Mouse (Mus musculus) T-cell, adult 2 months (primary cell): ENCODE results near the gene Olfr90.

Experiments used
- DNase-seq: peaks from one replicate; pipeline ENCODE4 v3.0.0; 2022; ENCODE audit warnings: low spot score

The Olfr90 gene

DNA sequence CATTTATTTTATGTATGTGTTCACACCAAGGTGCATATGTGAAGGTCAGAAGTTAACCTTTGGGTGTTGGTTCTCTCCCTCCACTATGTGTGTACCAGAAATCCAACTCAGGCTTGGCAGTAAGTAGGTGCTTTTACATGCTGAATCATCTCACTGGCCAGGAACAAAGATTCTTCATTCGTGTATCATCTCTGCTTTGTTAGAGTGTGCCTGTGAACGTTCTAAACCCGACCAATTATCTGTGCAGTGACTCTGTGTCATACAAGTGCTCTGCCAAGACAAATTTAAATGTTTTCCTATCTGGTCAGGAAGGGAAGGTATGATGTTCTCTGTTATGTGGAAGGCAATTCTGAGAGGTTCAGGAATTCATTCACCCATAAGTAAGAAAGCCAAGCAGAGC is 26.9 kb downstream of the Olfr90 start:
- DNase-seq, result no peak

DNA sequence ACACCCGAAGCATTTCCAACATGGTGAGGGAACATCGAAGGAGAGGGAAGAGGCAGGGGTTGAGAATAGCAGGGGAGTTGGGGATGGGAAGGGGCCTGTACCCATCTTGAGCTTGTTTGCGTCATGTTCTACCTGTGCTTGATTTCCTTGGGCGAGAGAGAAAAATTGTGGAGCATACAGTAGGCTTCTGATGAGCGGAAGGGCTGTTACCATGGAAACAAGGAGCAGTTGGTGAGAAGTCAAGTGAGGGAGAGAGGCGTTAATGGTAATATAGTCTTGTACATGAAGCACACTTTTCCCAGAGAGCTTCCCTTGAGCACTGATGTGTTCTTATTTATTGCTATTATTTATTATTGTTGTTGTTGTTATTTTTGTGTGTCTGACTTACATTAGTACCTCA is 31.3 kb downstream of the Olfr90 start:
- DNase-seq, result no peak

DNA sequence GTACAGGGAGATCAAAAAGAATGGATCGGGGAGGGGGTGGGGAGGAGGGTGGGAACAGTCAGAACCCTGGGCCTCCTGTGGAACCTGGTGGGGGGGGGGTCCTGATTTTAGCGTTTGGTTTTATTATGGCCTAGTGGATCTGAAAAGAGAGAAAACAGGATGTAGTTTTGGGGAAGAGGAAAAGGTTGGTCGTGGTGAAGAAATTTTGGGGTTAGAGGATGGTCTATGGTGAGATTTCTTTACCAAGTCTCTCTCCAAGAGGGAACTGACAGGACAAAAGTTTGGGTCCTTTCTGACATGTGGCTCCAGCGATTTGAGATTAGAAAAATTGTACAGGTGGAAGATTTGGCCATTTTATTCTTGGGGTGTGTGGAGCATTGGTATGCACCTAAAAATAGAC is 36.6 kb downstream of the Olfr90 start:
- no peak for DNase-seq

DNA sequence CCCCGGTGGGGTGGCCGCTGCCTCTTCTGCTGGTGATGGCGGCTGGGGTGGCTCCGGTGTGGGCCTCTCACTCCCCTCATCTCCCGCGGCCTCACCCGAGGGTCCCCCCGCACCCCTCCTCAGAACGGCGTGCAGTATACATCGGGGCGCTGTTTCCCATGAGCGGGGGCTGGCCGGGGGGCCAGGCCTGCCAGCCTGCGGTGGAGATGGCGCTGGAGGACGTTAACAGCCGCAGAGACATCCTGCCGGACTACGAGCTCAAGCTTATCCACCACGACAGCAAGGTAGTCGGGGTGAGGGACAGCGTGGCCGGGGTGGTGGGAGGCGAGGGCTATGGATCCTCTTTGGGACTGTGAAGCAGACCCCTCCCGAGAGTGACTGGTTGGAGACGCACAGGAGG is 37.4 kb downstream of the Olfr90 start:
- DNase-seq, result no peak

DNA sequence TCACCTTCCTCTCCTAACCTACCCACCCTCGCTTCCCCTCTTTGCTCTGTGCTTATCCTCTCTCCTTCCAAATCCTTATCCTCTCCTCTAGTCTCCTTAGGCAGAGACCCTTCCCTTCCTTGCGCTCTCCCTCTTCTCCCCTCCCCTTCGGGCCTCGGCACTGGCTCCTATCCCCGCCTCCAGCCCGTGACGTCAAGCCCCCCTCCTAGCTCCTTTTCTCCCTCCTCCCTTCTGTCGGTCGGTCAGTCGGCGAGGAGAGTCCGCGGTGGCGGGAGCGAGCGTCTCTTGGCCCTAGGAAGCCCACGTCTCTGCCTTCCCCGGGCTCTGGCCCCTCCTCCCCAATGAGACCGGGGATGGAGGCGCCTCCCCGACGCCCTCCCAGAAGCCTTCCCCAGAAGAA is 37.9 kb downstream of the Olfr90 start:
- DNase-seq, result peak; percentile 14

DNA sequence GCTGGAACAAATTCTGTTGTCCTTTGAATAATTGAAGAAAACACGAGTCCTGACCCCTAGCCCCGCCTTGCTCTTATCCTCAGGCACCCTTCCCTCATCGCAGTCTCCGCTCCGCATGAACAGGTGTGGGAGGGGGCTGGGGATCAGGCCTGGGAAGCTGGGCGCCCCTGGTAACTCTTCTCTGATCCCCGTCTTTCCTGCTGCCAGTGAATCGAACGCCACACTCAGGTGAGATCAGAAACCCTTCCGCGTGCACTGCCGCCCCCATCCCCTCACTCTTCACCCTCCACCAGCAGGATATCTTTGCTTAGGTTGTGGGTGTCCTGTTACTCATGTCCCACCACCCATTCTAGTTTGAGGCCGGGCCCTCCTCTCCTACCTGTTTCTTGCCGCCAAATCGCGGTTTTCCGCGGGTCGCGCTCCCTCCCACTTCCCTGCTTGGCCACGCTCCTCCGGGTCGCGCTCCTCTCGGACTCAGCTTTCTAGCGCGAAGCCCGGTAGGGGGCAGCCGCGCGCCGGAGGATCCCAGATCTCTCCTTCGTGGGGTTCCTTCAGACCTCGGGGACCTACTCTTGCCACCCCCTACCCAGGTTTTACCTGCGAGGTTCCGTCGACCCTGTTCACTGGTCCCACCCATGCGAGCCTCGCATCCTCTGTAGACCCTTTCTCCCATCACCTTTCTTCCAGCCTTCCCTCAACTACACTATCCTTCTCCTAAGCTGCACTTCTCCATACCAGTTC is 38.6 kb downstream of the Olfr90 start:
- DNase-seq, result peak; percentile 48

DNA sequence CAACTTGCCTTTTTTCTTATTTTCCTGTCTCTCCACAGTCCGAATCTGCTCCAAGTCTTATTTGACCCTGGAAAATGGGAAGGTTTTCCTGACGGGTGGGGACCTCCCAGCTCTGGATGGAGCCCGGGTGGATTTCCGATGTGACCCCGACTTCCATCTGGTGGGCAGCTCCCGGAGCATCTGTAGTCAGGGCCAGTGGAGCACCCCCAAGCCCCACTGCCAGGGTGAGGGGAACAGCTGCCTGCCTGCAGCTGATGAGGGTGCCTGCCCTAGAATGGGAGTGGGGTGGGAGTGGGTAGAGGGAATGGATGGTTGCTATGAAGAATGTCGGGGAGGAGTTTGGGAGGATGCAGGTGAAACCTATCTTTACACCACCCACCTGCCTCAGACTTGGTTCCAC is 39.9 kb downstream of the Olfr90 start:
- DNase-seq, result no peak

DNA sequence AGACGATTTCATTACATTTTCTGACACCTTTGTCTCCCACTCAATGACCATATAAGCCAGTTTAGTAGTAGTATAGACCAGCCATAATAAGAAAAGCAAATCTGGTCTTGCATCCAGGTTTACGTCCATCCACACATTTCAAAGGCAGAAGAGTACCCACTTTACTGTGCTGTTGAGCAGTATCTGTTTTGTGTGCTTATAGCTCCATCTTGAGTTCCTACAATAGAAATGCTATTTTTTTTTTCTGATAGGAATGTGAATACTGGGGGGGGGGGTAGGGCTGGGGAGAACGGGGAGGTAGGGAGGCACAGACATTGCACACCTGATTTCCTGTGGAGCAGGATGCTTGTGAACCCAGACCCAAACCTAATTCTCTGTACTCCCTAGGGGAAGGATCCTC is 40.3 kb downstream of the Olfr90 start:
- no peak for DNase-seq

DNA sequence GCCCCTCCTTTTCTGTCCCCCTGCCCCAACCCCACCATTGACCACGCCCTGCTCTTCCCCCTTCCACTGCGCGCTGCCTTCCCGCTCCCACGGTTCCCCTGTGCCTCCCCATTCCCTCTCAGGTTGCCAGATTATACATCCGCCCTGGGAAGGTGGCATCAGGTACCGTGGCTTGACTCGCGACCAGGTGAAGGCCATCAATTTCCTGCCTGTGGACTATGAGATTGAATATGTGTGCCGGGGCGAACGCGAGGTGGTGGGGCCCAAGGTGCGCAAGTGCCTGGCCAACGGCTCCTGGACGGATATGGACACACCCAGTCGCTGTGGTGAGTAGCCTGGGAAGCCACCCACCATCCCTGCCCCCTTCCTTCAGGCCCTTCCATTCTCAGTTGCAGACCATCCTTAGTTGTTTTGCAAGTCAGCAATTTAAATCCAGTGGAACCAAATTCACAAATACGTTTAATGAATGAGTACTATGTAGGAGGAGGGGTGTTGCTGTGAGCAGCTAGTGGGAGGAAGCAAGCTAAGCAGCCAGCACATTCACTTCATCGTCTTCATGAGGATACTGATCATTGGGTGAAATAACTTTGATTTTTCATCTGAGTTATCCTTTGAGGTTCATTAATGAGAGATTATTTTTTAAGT is 40.8 kb downstream of the Olfr90 start:
- DNase-seq, result no peak

DNA sequence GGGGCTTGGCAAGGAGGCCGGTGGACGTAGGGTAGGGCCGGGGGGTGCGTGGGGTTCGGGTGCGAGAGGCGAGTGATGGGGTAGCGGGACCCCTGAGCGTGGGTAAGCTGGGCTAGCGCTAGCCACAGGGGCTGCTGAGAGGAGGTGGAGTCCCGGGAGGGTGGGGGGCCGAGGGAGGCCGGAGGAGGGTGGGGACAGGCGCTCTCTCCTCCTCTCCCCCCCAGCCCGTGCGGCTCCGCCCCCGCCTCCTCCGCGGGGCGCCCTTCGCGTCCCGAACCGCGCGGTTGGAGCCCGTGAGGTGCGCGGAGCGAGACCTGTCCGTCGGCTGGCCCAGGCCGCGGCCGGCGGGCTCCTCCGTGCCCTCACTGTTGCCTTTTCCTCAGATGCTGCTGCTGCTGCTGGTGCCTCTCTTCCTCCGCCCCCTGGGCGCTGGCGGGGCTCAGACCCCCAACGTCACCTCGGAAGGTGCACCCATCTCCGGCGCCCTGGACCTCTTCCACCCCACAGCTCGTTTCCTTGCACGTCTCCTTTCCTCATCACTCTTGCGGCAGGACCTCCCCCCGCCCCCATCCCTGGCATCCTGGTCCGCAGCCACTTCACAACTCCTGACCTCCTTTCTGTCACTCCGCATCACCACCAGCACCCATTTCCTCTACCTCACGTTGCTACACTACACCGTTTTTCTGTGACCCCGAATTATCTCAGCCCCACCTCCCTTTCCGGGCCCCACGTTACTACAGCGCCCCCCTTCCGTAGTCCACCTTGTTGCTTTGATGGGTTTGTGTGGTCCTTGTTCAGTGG is 41.8 kb downstream of the Olfr90 start:
- peak; percentile 60 for DNase-seq

DNA sequence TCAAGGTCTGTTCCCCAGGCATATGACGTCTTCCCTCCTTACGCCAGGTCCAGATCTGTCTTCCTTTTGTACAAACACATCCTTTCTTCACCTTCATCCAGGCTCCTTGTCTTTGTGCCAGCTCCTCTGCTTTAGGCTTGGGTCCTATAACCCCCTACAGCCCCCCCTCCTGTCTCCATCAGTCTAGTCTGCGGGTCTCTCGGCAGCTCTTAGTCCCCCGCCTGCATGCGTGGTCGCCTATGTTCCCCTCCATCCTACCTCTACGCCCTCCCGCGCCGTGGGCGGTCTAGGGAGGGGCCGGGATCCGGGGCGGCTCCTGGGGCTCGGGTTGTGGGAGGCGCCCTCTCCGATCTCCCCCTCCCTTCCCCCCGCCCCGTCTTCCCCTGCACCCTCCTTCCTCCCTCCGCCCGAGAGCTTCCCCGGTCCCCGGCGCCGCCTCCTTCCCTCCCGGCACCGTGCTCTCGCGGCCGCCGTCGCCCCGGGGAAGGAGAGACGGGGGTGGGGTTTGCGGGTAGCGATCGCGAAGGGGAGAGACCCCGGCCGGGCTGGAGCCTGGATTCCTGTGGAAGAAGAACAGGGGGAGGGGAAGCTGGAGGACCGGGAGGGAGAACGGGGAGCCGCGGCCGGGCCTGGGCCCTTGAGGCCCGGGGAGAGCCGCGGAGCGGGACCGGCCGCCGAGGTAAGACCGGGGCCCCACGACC is 42.5 kb downstream of the Olfr90 start, which contains the start of gene Gabbr1:
Gene Gabbr1 (plus strand): TSS at position 356 of the 701 bp plus-strand sequence.
- peak; percentile 65 for DNase-seq

DNA sequence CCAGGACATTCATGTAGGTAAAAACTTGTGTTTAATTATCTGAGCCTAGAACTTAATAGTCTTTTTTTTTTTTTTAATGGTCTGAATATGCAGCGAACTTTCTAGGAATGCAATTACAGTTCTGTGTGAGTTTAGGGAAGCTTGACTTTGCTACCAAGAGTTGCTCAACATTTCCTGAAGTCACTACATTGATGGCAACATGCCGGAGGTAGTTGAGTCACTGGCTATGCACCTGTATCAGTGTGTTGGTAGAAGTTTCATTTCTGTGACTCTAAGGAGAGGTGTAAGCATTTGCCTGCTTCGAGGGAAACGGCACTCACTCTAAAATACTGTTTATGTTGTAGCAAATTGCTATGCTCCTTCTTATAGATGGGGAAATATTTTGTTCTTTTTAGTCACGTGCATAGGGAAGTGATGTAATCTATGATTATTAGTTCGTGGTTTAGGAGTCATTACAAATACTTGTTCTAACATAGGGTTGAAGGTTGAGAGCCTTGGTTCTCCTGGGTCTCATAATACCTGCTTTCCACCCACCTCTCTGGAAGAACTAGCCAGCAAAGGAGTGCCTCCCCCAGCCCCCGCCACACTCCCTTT is 43.6 kb downstream of the Olfr90 start:
- DNase-seq, result no peak

DNA sequence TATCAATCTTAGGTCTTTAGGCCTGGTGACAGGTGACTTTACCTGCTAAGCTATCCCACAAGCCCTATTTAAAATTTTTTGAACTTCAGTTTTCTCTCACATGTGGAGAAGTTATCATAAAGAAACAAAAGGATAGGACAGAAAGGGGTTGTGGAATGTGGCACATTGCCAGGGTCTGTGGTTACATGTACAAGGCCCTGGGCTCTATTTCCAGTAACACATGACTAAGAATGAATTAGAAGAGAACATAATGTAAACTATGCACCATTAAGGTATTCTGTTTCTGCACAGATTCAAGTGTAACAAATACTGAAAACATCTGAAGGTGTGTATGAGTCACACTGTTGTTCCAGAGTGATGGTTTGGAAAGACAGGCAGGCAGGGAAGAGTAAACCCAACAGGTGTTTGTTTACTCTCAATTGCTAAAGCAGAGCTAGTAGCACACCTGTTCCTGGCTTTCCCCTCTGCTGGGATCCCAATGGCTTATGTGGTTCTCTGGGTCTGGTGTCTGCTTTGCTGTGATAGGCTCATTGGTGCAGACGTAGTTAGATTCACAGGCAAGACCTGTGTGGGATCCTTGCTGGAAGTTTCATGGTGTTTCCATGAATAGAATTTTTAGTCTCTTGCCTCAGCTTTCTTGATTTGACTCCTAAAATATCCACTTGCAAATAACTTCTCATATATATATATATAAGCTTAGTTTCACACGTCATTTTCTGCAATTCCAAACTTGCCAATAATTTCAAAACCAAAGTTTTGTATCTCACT is 49.0 kb downstream of the Olfr90 start:
- DNase-seq, result no peak
